In the genomic region with DNA sequence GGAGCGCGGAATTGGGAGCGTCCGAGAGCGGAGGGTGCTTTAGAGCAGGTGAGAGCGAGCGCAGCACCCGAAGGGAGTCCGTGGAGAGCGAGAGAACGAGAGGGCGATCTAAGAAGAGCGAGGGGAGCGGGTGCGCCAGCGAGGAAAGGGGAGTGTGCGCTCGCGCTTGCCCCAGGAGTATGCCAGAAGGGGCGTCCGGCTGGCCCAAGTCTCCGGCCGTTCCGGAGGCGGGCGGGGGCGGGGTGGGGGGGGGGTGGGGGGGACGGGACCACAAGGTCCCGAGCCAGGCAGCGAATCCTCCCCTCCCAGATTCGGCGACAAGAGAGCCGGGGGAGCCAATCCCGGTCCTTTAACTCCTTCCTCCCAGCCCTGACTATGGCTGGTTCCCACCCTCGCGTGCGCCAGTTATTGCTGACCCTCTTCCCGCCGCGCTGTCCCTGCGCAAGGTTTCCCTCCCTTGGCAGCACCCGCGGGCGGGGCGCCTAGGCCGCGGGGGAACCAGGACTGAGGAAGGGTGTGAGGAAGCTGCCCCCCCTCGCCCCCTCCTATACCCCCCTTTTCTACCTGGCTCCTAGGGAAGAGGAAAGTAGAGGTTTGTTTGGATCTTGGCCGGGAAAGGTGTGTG, we compare ENCODE assay signal across 8 mouse cellular contexts. TPM values are rescaled to one million over a fixed set of nuclear protein-coding genes. Genes with fewer than 3 reads are reported as not detected.
A peak's percentile ranks its signal among the peaks of the same experiment; 100 is the strongest.
DNase-seq lines count a peak whose midpoint lies in the region; ATAC-seq and TF ChIP-seq lines count a peak whose summit lies in the region.

A gene (minus strand): TSS at position 181 of the 625 bp plus-strand sequence.

- H3K27ac ChIP-seq in embryonic facial prominence, embryonic 15.5 days (replicated peaks) = no peak within 1 kb of the TSS
- peak within 1 kb of the TSS; percentile 20; the same call in 1 of the 2 replicates for H3K27ac ChIP-seq in heart, embryonic 16.5 days (ENCODE audit: low read length)
- H3K27ac ChIP-seq in kidney, postnatal 0 days = peak within 1 kb of the TSS; percentile 57
- no peak within 1 kb of the TSS for H3K27ac ChIP-seq in small intestine, adult 2 months (ENCODE audit: insufficient read depth, low read depth, low read length)

- TF ChIP-seq CTCF in kidney, postnatal 0 days (IDR thresholded peaks at IDR 0.05; ENCODE audit: low read depth) = no peak
- no peak for TF ChIP-seq CTCF in small intestine, adult 2 months (IDR thresholded peaks at IDR 0.05; ENCODE audit: extremely low read depth, insufficient read length, insufficient replicate concordance, low read depth, low read length)

- under 1% methylated on average over 43 of the region's 49 CpGs for WGBS in embryonic facial prominence, embryonic 15.5 days
- under 1% methylated on average over 41 of the region's 49 CpGs for WGBS in heart, embryonic 16.5 days
- under 1% methylated on average over 33 of the region's 49 CpGs for WGBS in kidney, postnatal 0 days
- under 1% methylated on average over 49 of the region's 49 CpGs for WGBS in small intestine, adult 2 months

- no peaks in the 10 kb centered on the region for H3K9me3 ChIP-seq in embryonic facial prominence, embryonic 15.5 days (replicated peaks)
- H3K9me3 ChIP-seq in heart, embryonic 16.5 days (replicated peaks; ENCODE audit: control insufficient read depth, low read length) = 0 out of 2 replicates have a peak, but pooled peaks cover 3% of the 10 kb centered on the region
- no peaks in the 10 kb centered on the region for H3K9me3 ChIP-seq in kidney, postnatal 0 days (replicated peaks; ENCODE audit: low read length)

- peaks cover 17% of the 10 kb centered on the region for H3K4me1 ChIP-seq in embryonic facial prominence, embryonic 15.5 days
- 0 out of 2 replicates have a peak, but pooled peaks cover 3% of the 10 kb centered on the region for H3K4me1 ChIP-seq in heart, embryonic 16.5 days (ENCODE audit: control insufficient read depth, insufficient read depth, low read length)
- H3K4me1 ChIP-seq in kidney, postnatal 0 days (replicated peaks; ENCODE audit: insufficient read depth, low read length) = 0 out of 2 replicates have a peak, but pooled peaks cover 3% of the 10 kb centered on the region
- H3K4me1 ChIP-seq in small intestine, adult 2 months (ENCODE audit: control insufficient read depth, insufficient read depth, insufficient read length, low read length) = no peaks in the 10 kb centered on the region

- H3K9ac ChIP-seq in embryonic facial prominence, embryonic 15.5 days = 0 out of 2 replicates have a peak within 1 kb of the TSS, but pooled peaks have one; percentile 21
- peak within 1 kb of the TSS; percentile 80 for H3K9ac ChIP-seq in heart, embryonic 16.5 days (ENCODE audit: low read length)
- H3K9ac ChIP-seq in kidney, postnatal 0 days (ENCODE audit: low read depth, low read length) = peak within 1 kb of the TSS; percentile 66

- peak; percentile 35; the same call in 1 of the 2 replicates for ATAC-seq in embryonic facial prominence, embryonic 15.5 days (ENCODE audit: insufficient number of reproducible peaks, low FRiP score, low TSS enrichment, low read depth)
- peak; percentile 31 for ATAC-seq in heart, embryonic 16.5 days (replicated peaks; ENCODE audit: extremely low read depth, insufficient read depth, low FRiP score)
- peak; percentile 55 for ATAC-seq in kidney, postnatal 0 days (replicated peaks; ENCODE audit: low FRiP score, low read depth)

- H3K36me3 ChIP-seq in embryonic facial prominence, embryonic 15.5 days = no peaks in the 10 kb centered on the region
- no peaks in the 10 kb centered on the region for H3K36me3 ChIP-seq in heart, embryonic 16.5 days (ENCODE audit: control insufficient read depth, insufficient read depth)
- H3K36me3 ChIP-seq in kidney, postnatal 0 days (ENCODE audit: insufficient read depth, low read length) = no peaks in the 10 kb centered on the region
- no peaks in the 10 kb centered on the region for H3K36me3 ChIP-seq in small intestine, adult 2 months (ENCODE audit: control insufficient read depth, insufficient read depth, low read length)

- peak; percentile 26 for DNase-seq in thymus, postnatal 4 days
- DNase-seq in thymus, postnatal 25 days = no peak
- DNase-seq in kidney, postnatal 0 days (ENCODE audit: low spot score) = peak; percentile 64
- peak; percentile 68 for DNase-seq in lung, postnatal 25 days (ENCODE audit: low spot score)
- no peak for DNase-seq in left cerebral cortex, adult 8-10 months (ENCODE audit: low spot score in 2 of 2)

- H3K27me3 ChIP-seq in embryonic facial prominence, embryonic 15.5 days = peaks cover 46% of the 10 kb centered on the region
- peaks cover 19% of the 10 kb centered on the region for H3K27me3 ChIP-seq in heart, embryonic 16.5 days (ENCODE audit: control insufficient read depth, insufficient read depth, low read length)
- H3K27me3 ChIP-seq in kidney, postnatal 0 days (ENCODE audit: insufficient read depth, low read length) = no peaks in the 10 kb centered on the region
- H3K27me3 ChIP-seq in small intestine, adult 2 months (ENCODE audit: control insufficient read depth, insufficient read depth, low read length) = peaks cover 18% of the 10 kb centered on the region

- TF ChIP-seq POLR2A in small intestine, adult 2 months (IDR thresholded peaks at IDR 0.05; ENCODE audit: low read depth, low read length) = no peak

- H3K4me3 ChIP-seq in embryonic facial prominence, embryonic 15.5 days (replicated peaks) = peak within 1 kb of the TSS; percentile 44
- H3K4me3 ChIP-seq in heart, embryonic 16.5 days (ENCODE audit: low read length) = peak within 1 kb of the TSS; percentile 63
- peak within 1 kb of the TSS; percentile 46 for H3K4me3 ChIP-seq in kidney, postnatal 0 days (replicated peaks; ENCODE audit: low read depth, low read length)
- peak within 1 kb of the TSS; percentile 63 for H3K4me3 ChIP-seq in small intestine, adult 2 months (ENCODE audit: low read depth, low read length)

- peak within 1 kb of the TSS; percentile 88 for H3K4me2 ChIP-seq in embryonic facial prominence, embryonic 15.5 days (replicated peaks)
- H3K4me2 ChIP-seq in heart, embryonic 16.5 days (ENCODE audit: low read depth, low read length) = peak within 1 kb of the TSS; percentile 68
- peak within 1 kb of the TSS; percentile 96 for H3K4me2 ChIP-seq in kidney, postnatal 0 days (ENCODE audit: low read length)

RNA-seq across cellular contexts. Expression of the gene that starts here (rescaled TPM):
- polyA plus RNA-seq in embryonic facial prominence, embryonic 15.5 days (2015; fragmentation: Nextera tagmentation; extraction: Ambion mirVana) = 5.9 and 6.2 TPM in 2 replicates
- polyA plus RNA-seq in heart, embryonic 16.5 days (2015; fragmentation: Nextera tagmentation; extraction: Ambion mirVana) = 11.3 and 13.0 TPM in 2 replicates
- 16.7 and 17.1 TPM in 2 replicates for polyA plus RNA-seq in kidney, postnatal 0 days (2015; fragmentation: Nextera tagmentation; extraction: Ambion mirVana)
- polyA plus RNA-seq in small intestine, adult 2 months (2012; rRNA removed) = 5.1 and 5.9 TPM in 2 replicates
- total RNA-seq in left cerebral cortex, adult 8-10 months (2022) = 1 to 10 TPM; 4.2 to 6.0 (median 5.0) TPM

Comparison
In these comparisons a context has a peak if more than half of its experiments do, and no peak if none do; other contexts are left out.
1. DNase-seq: peak in thymus, postnatal 4 days (single experiment), kidney, postnatal 0 days (single experiment) and lung, postnatal 25 days (single experiment); none in thymus, postnatal 25 days (single experiment) and left cerebral cortex, adult 8-10 months (0 of 2).
2. H3K27ac ChIP-seq: peak in heart, embryonic 16.5 days (single experiment) and kidney, postnatal 0 days (single experiment); none in embryonic facial prominence, embryonic 15.5 days (single experiment) and small intestine, adult 2 months (single experiment).
3. H3K9ac ChIP-seq: peak in every context shown above with its lines; median percentile 80 in heart, embryonic 16.5 days; 66 in kidney, postnatal 0 days; 21 in embryonic facial prominence, embryonic 15.5 days.
4. Peak in every context shown above with its lines, with median percentiles within 50 percentile points of each other: ATAC-seq, H3K4me2 ChIP-seq and H3K4me3 ChIP-seq.